Mouse (Mus musculus): Measurements from ENCODE around the gene Icam4. TPM values are rescaled to one million over a fixed set of nuclear protein-coding genes. Genes with fewer than 3 reads are reported as not detected.
A peak's percentile ranks its signal among the peaks of the same experiment; 100 is the strongest.

Gene Icam4
- total and polyA plus RNA-seq, 3 experiments: 0.96 to 2.9 (median 1.1) TPM

GRCm38 (mm10) chr9:21030781-21031250, 1.6 kb downstream of the Icam4 start (continued):
- TF ChIP-seq USF1 (IDR thresholded peaks at IDR 0.05; ENCODE audit: low read depth, low read length): peak; percentile 42
- TF ChIP-seq ELF1 (IDR thresholded peaks at IDR 0.05; ENCODE audit: low read depth, low read length): peak; percentile 45; the same call in 1 of the 2 replicates
- TF ChIP-seq IRF4 (IDR thresholded peaks at IDR 0.05; ENCODE audit: low read depth, low read length): peak; percentile 62
- TF ChIP-seq TCF12 (IDR thresholded peaks at IDR 0.05; ENCODE audit: low read depth, low read length): no peak; the same call in none of the 2 replicates
- TF ChIP-seq ZC3H11A (IDR thresholded peaks at IDR 0.05; ENCODE audit: low read depth, low read length): no peak
- peak; percentile 85; the same call in 1 of the 2 replicates for TF ChIP-seq MAX (IDR thresholded peaks at IDR 0.05; ENCODE audit: low read length)
- TF ChIP-seq USF2 (conservative IDR thresholded peaks at IDR 0.05; ENCODE audit: low read depth, low read length): 0 out of 2 replicates have a peak, but pooled peaks have one; percentile 7
- TF ChIP-seq NELFE (IDR thresholded peaks at IDR 0.05; ENCODE audit: low read depth, low read length): no peak

- peak; percentile 85 for DNase-seq (ENCODE audit: extremely low read depth)
- Histone ChIP-seq H3K79me2 (replicated peaks; ENCODE audit: control insufficient read depth, extremely low read depth, insufficient read depth, poor library complexity, severe bottlenecking) (peaks cover 3% of the 10 kb centered on the region; the same call in 1 of the 2 replicates), H3K27ac (ENCODE audit: insufficient read depth, low read depth) (peak overlapping the region; percentile 92), H3K4me1 (ENCODE audit: control insufficient read depth in 1 of 2, insufficient read depth in 2 of 2) (peaks cover 14 to 54% of the 10 kb centered on the region in 2 experiments), H3K27me3 (replicated peaks) (no peaks in the 10 kb centered on the region), H3K4me3 (replicated peaks in 1 of 3; ENCODE audit: low read depth in 2 of 3, low read length in 2 of 3, poor library complexity in 1 of 3) (peak overlapping the region; percentile 67 to 76 (median 74)), H3K36me3 (replicated peaks in 1 of 2; ENCODE audit: control insufficient read depth in 1 of 2, insufficient read depth in 1 of 2, low read length in 1 of 2) (peaks cover 36 to 42% of the 10 kb centered on the region in 2 experiments), H3K9ac (ENCODE audit: insufficient read depth, low read depth) (peak overlapping the region; percentile 46), H3K4me2 (ENCODE audit: insufficient read depth, low read depth, poor library complexity, severe bottlenecking) (peak overlapping the region; percentile 74), H3K9me3 (replicated peaks; ENCODE audit: low read length) (no peaks in the 10 kb centered on the region)
- TF ChIP-seq ZMIZ1 (IDR thresholded peaks at IDR 0.05; ENCODE audit: low read depth, low read length) (0 out of 2 replicates have a peak, but pooled peaks have one; percentile 10), MYC (IDR thresholded peaks at IDR 0.05; ENCODE audit: low read depth, low read length) (peak; percentile 99), USF1 (IDR thresholded peaks at IDR 0.05; ENCODE audit: low read depth, low read length) (no peak), EP300 (IDR thresholded peaks at IDR 0.05; ENCODE audit: low read length) (no peak), NRF1 (IDR thresholded peaks at IDR 0.05; ENCODE audit: low read depth, low read length) (peak; percentile 67), NELFE (IDR thresholded peaks at IDR 0.05; ENCODE audit: low read depth, low read length) (peak; percentile 67; the same call in 1 of the 2 replicates), POLR2A (IDR thresholded peaks at IDR 0.05; ENCODE audit: low read depth, low read length) (peak; percentile 56; the same call in 1 of the 2 replicates), TBP (conservative IDR thresholded peaks at IDR 0.05; ENCODE audit: low read depth, low read length) (peak; percentile 51; the same call in 1 of the 2 replicates), ETS1 (conservative IDR thresholded peaks at IDR 0.05; ENCODE audit: low read depth, low read length) (peak; percentile 68), MAX (IDR thresholded peaks at IDR 0.05; ENCODE audit: low read length) (peak; percentile 96), USF2 (conservative IDR thresholded peaks at IDR 0.05; ENCODE audit: low read depth, low read length) (no peak), JUN (IDR thresholded peaks at IDR 0.05; ENCODE audit: insufficient read depth, low read depth, low read length) (no peak), SIN3A (IDR thresholded peaks at IDR 0.05; ENCODE audit: low read length) (peak; percentile 58), ZKSCAN1 (IDR thresholded peaks at IDR 0.05; ENCODE audit: borderline replicate concordance, low read depth, low read length) (no peak), PAX5 (IDR thresholded peaks at IDR 0.05; ENCODE audit: low read length) (no peak), BHLHE40 (IDR thresholded peaks at IDR 0.05; ENCODE audit: low read depth, low read length) (peak; percentile 98), MEF2A (IDR thresholded peaks at IDR 0.05; ENCODE audit: borderline replicate concordance, low read depth, low read length) (peak; percentile 12; the same call in 1 of the 2 replicates)
- in situ Hi-C loops (cut with MboI; ENCODE audit: low pct_ligation_motif_present, low pct_unique_long_range_greater_than_20kb, low sequenced_read_pairs): loop anchor here (5.0 kb wide), 1 partner anchor 96 kb away; no protein-coding TSS in a partner anchor
- dilution Hi-C loops (cut with MboI; ENCODE audit: extremely low pct_ligation_motif_present, extremely low pct_unique_long_range_greater_than_20kb, low sequenced_read_pairs): no loop called here
Observed at GRCm38 (mm10) chr9:21031251-21031895, 2.2 kb downstream of the Icam4 start.

All from CH12.LX (cell line).